Mouse (Mus musculus): Measurements from ENCODE around the gene Def8. TPM values are rescaled to one million over a fixed set of nuclear protein-coding genes. Genes with fewer than 3 reads are reported as not detected.

Def8 gene
- total and polyA plus RNA-seq, 2 experiments from 2014 or later = 35.0 to 41.4 TPM

GRCm38 (mm10) chr8:123476911-123477736 is 53.8 kb downstream of the Def8 start:
- Histone ChIP-seq H3K4me2 (ENCODE audit: low read depth) (peak overlapping the region; percentile 62), H3K4me1 (ENCODE audit: insufficient read depth) (0 out of 2 replicates have a peak, but pooled peaks cover 7% of the 10 kb centered on the region), H3K9me3 (ENCODE audit: low read length) (no peaks in the 10 kb centered on the region), H3K9ac (peak overlapping the region; percentile 87), H3K36me3 (ENCODE audit: insufficient read depth) (peaks cover 8% of the 10 kb centered on the region), H3K27me3 (ENCODE audit: insufficient read depth, low read length) (no peaks in the 10 kb centered on the region), H3K4me3 (ENCODE audit: low read depth, low read length) (peak overlapping the region; percentile 87), H3K27ac (ENCODE audit: low read depth, low read length) (peak overlapping the region; percentile 96)
- DNase-seq = peak; percentile 69
- peak; percentile 55 for ATAC-seq
- 7% methylated on average over 34 of the region's 34 CpGs for WGBS
- TF ChIP-seq CTCF (IDR thresholded peaks at IDR 0.05; ENCODE audit: low read depth) = no peak

- Histone ChIP-seq H3K9me3 (ENCODE audit: low read length) (no peaks in the 10 kb centered on the region), H3K4me1 (ENCODE audit: insufficient read depth) (0 out of 2 replicates have a peak, but pooled peaks cover 7% of the 10 kb centered on the region), H3K9ac (peak within 1 kb of the TSS; percentile 87), H3K27me3 (ENCODE audit: insufficient read depth, low read length) (no peaks in the 10 kb centered on the region), H3K4me3 (ENCODE audit: low read depth, low read length) (peak within 1 kb of the TSS; percentile 87), H3K36me3 (ENCODE audit: insufficient read depth) (peaks cover 13% of the 10 kb centered on the region), H3K4me2 (ENCODE audit: low read depth) (peak within 1 kb of the TSS; percentile 62), H3K27ac (ENCODE audit: low read depth, low read length) (peak within 1 kb of the TSS; percentile 96)
- ATAC-seq (peak; percentile 92), DNase-seq (peak; percentile 94)
- no peak for TF ChIP-seq CTCF (IDR thresholded peaks at IDR 0.05; ENCODE audit: low read depth)
- WGBS = 2% methylated on average over 51 of the region's 58 CpGs
These were observed 54.5 kb downstream of the Def8 start, which contains the start of gene Afg3l1 for GRCm38 (mm10) chr8:123477737-123478258. Gene Afg3l1, plus strand, starts transcription at chr8:123477903.

GRCm38 (mm10) chr8:123478456-123479218 is 55.3 kb downstream of the Def8 start:
- TF ChIP-seq CTCF (IDR thresholded peaks at IDR 0.05; ENCODE audit: low read depth) = no peak
- 0 out of 2 replicates have a peak, but pooled peaks cover 7% of the 10 kb centered on the region for H3K4me1 ChIP-seq (ENCODE audit: insufficient read depth)
- DNase-seq (no peak), ATAC-seq (peak; percentile 2; the same call in 1 of the 2 replicates)
- peak overlapping the region; percentile 87 for H3K9ac ChIP-seq
- H3K27ac ChIP-seq (ENCODE audit: low read depth, low read length) = peak overlapping the region; percentile 96
- H3K9me3 ChIP-seq (ENCODE audit: low read length) = no peaks in the 10 kb centered on the region
- 36% methylated on average over 16 of the region's 16 CpGs for WGBS
- H3K36me3 ChIP-seq (ENCODE audit: insufficient read depth) = peaks cover 18% of the 10 kb centered on the region
- no peaks in the 10 kb centered on the region for H3K27me3 ChIP-seq (ENCODE audit: insufficient read depth, low read length)
- H3K4me3 ChIP-seq (ENCODE audit: low read depth, low read length) = peak overlapping the region; percentile 87
- peak overlapping the region; percentile 62 for H3K4me2 ChIP-seq (ENCODE audit: low read depth)

- Histone ChIP-seq H3K4me1 (ENCODE audit: insufficient read depth) (no peaks in the 10 kb centered on the region), H3K27ac (ENCODE audit: low read depth, low read length) (no peak overlapping the region), H3K36me3 (ENCODE audit: insufficient read depth) (peaks cover 47% of the 10 kb centered on the region), H3K27me3 (ENCODE audit: insufficient read depth, low read length) (no peaks in the 10 kb centered on the region), H3K4me2 (ENCODE audit: low read depth) (no peak overlapping the region), H3K9me3 (ENCODE audit: low read length) (no peaks in the 10 kb centered on the region), H3K9ac (no peak overlapping the region), H3K4me3 (ENCODE audit: low read depth, low read length) (no peak overlapping the region)
- 82% methylated on average over 7 of the region's 7 CpGs for WGBS
- no peak for DNase-seq
- TF ChIP-seq CTCF (IDR thresholded peaks at IDR 0.05; ENCODE audit: low read depth) = peak; percentile 19; the same call in 1 of the 2 replicates
- ATAC-seq = no peak
These were observed 59.3 kb downstream of the Def8 start for GRCm38 (mm10) chr8:123482627-123483026.

- Histone ChIP-seq H3K9me3 (ENCODE audit: low read length) (no peaks in the 10 kb centered on the region), H3K36me3 (ENCODE audit: insufficient read depth) (peaks cover 93% of the 10 kb centered on the region), H3K4me3 (ENCODE audit: low read depth, low read length) (no peak overlapping the region), H3K4me1 (ENCODE audit: insufficient read depth) (no peaks in the 10 kb centered on the region), H3K9ac (no peak overlapping the region), H3K27me3 (ENCODE audit: insufficient read depth, low read length) (no peaks in the 10 kb centered on the region), H3K27ac (ENCODE audit: low read depth, low read length) (no peak overlapping the region), H3K4me2 (ENCODE audit: low read depth) (no peak overlapping the region)
- no peak for ATAC-seq
- no peak for TF ChIP-seq CTCF (IDR thresholded peaks at IDR 0.05; ENCODE audit: low read depth)
- no peak for DNase-seq
- 93% methylated on average over 15 of the region's 15 CpGs for WGBS
These were observed 68.2 kb downstream of the Def8 start for GRCm38 (mm10) chr8:123491280-123492075.

GRCm38 (mm10) chr8:123492898-123493297 is 69.6 kb downstream of the Def8 start:
- no peak overlapping the region for H3K9ac ChIP-seq
- H3K4me2 ChIP-seq (ENCODE audit: low read depth) = no peak overlapping the region
- no peaks in the 10 kb centered on the region for H3K4me1 ChIP-seq (ENCODE audit: insufficient read depth)
- H3K36me3 ChIP-seq (ENCODE audit: insufficient read depth) = peaks cover 88% of the 10 kb centered on the region
- no peak overlapping the region for H3K27ac ChIP-seq (ENCODE audit: low read depth, low read length)
- H3K9me3 ChIP-seq (ENCODE audit: low read length) = no peaks in the 10 kb centered on the region
- no peaks in the 10 kb centered on the region for H3K27me3 ChIP-seq (ENCODE audit: insufficient read depth, low read length)
- DNase-seq (no peak), ATAC-seq (no peak)
- no peak for TF ChIP-seq CTCF (IDR thresholded peaks at IDR 0.05; ENCODE audit: low read depth)
- 95% methylated on average over 9 of the region's 9 CpGs for WGBS
- no peak overlapping the region for H3K4me3 ChIP-seq (ENCODE audit: low read depth, low read length)

Measured in forebrain, postnatal 0 days (tissue).